Comparison of ENCODE assay signal across 8 mouse cellular contexts in genomic region chr14:16554643-16555459, GRCm38 (mm10).
DNase-seq lines count a peak whose midpoint lies in the region; ATAC-seq lines count a peak whose summit lies in the region.

No protein-coding gene starts in this region.

- no peaks in the 10 kb centered on the region for H3K36me3 ChIP-seq in intestine, embryonic 16.5 days (ENCODE audit: control insufficient read depth, insufficient read depth, low read length)
- H3K36me3 ChIP-seq in midbrain, embryonic 16.5 days (ENCODE audit: control insufficient read depth, insufficient read depth, low read length): no peaks in the 10 kb centered on the region

- peaks cover 13% of the 10 kb centered on the region for H3K4me1 ChIP-seq in intestine, embryonic 16.5 days (ENCODE audit: control insufficient read depth, insufficient read depth, low read length)
- H3K4me1 ChIP-seq in midbrain, embryonic 16.5 days (ENCODE audit: control insufficient read depth, insufficient read depth, low read length): peaks cover 9% of the 10 kb centered on the region

- H3K9ac ChIP-seq in intestine, embryonic 16.5 days (ENCODE audit: low read depth, low read length): no peak overlapping the region
- H3K9ac ChIP-seq in midbrain, embryonic 16.5 days (ENCODE audit: low read depth, low read length): peak overlapping the region; percentile 20; the same call in 1 of the 2 replicates

- no peak overlapping the region for H3K4me2 ChIP-seq in intestine, embryonic 16.5 days (ENCODE audit: low read depth, low read length)
- no peak overlapping the region for H3K4me2 ChIP-seq in midbrain, embryonic 16.5 days (ENCODE audit: low read length)

- peak; percentile 26; the same call in 1 of the 2 replicates for ATAC-seq in intestine, embryonic 16.5 days
- ATAC-seq in midbrain, embryonic 16.5 days: peak; percentile 55; the same call in 1 of the 2 replicates

- H3K4me3 ChIP-seq in intestine, embryonic 16.5 days (ENCODE audit: low read length): no peak overlapping the region
- H3K4me3 ChIP-seq in midbrain, embryonic 16.5 days (ENCODE audit: low read depth, low read length): no peak overlapping the region

- DNase-seq in heart, adult 11 months: peak; percentile 97
- no peak for DNase-seq in heart, postnatal 36 days
- DNase-seq in forelimb bud, embryonic 11.5 days (ENCODE audit: low read depth, low spot score): peak; percentile 87
- DNase-seq in cerebellum, adult 9-11 months: no peak
- DNase-seq in adrenal gland, postnatal 14 days: no peak
- no peak for DNase-seq in urinary bladder, postnatal 10 days (ENCODE audit: low spot score)

- intact Hi-C loops in heart, postnatal 36 days (cut with DNase I): no loop called here

- H3K27ac ChIP-seq in intestine, embryonic 16.5 days (ENCODE audit: low read length): no peak overlapping the region; the same call in none of the 2 replicates
- H3K27ac ChIP-seq in midbrain, embryonic 16.5 days (ENCODE audit: low read length): no peak overlapping the region

- no peaks in the 10 kb centered on the region for H3K27me3 ChIP-seq in intestine, embryonic 16.5 days (replicated peaks; ENCODE audit: control insufficient read depth, insufficient read depth, low read length)
- no peaks in the 10 kb centered on the region for H3K27me3 ChIP-seq in midbrain, embryonic 16.5 days (ENCODE audit: control insufficient read depth, insufficient read depth, low read depth, low read length)

- no peaks in the 10 kb centered on the region for H3K9me3 ChIP-seq in intestine, embryonic 16.5 days (ENCODE audit: control insufficient read depth, low read length)
- H3K9me3 ChIP-seq in midbrain, embryonic 16.5 days (replicated peaks; ENCODE audit: control insufficient read depth, low read length, poor library complexity, severe bottlenecking): no peaks in the 10 kb centered on the region

- WGBS in intestine, embryonic 16.5 days: 41% methylated on average over 12 of the region's 12 CpGs
- WGBS in midbrain, embryonic 16.5 days: 63% methylated on average over 12 of the region's 12 CpGs

Comparison
In these comparisons a context has a peak if more than half of its experiments do, and no peak if none do; other contexts are left out.
1. DNase-seq: peak in heart, adult 11 months (single experiment) and forelimb bud, embryonic 11.5 days (single experiment); none in heart, postnatal 36 days (0 of 2), cerebellum, adult 9-11 months (single experiment), adrenal gland, postnatal 14 days (single experiment) and urinary bladder, postnatal 10 days (single experiment).